ENCODE assay signal across 22 mouse cellular contexts in the genomic region with DNA sequence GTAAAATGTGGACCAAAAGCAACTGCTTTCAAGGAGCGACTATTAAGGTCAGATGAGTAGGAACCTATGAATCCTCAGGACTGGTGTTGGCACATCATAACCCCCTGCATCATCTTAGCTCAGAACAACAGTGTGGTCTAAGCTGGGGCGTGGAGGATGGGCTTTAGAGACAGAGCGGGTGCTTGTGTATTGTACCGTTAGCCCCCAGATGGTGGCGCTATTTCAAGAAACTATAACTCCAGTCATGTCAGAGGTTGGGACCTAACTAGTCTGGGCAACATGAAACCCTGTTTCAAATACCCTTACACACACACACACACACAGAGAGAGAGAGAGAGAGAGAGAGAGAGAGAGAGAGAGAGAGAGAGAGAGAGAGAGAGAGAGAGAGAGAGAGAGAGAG. TPM values are rescaled to one million over a fixed set of nuclear protein-coding genes. Genes with fewer than 3 reads are reported as not detected.
DNase-seq lines count a peak whose midpoint lies in the region; ATAC-seq and TF ChIP-seq lines count a peak whose summit lies in the region.
"Had no signal": no experiment of that assay in that cellular context is flagged by ENCODE, and none has a peak within 500 bp of the region (broad histone marks: within the 10 kb centered on the region; RNA-seq: fewer than 3 reads in every experiment).

No protein-coding gene starts in this region.

- no peaks in the 10 kb centered on the region for H3K4me1 ChIP-seq in hindbrain, embryonic 11.5 days (replicated peaks; ENCODE audit: control insufficient read depth, insufficient read depth, low read length)
- H3K4me1 ChIP-seq in hindbrain, embryonic 16.5 days (ENCODE audit: control insufficient read depth, insufficient read depth, low read depth, low read length): no peaks in the 10 kb centered on the region
- H3K4me1 ChIP-seq in midbrain, postnatal 0 days (ENCODE audit: insufficient read depth, low read length): no peaks in the 10 kb centered on the region
- no peaks in the 10 kb centered on the region for H3K4me1 ChIP-seq in midbrain, embryonic 11.5 days (ENCODE audit: control insufficient read depth, insufficient read depth, low read length)
- peaks cover 2% of the 10 kb centered on the region for H3K4me1 ChIP-seq in bone marrow, adult 2 months (ENCODE audit: control insufficient read depth, insufficient read depth, low read length)
- no peaks in the 10 kb centered on the region for H3K4me1 ChIP-seq in embryonic facial prominence, embryonic 10.5 days
- H3K4me1 ChIP-seq: midbrain, embryonic 15.5 days had no signal

- H3K27me3 ChIP-seq in hindbrain, embryonic 11.5 days (ENCODE audit: control insufficient read depth, insufficient read depth, low read length): no peaks in the 10 kb centered on the region
- H3K27me3 ChIP-seq in hindbrain, embryonic 16.5 days (replicated peaks; ENCODE audit: control insufficient read depth, insufficient read depth, low read length): no peaks in the 10 kb centered on the region
- no peaks in the 10 kb centered on the region for H3K27me3 ChIP-seq in midbrain, postnatal 0 days (ENCODE audit: insufficient read depth, low read length)
- H3K27me3 ChIP-seq in midbrain, embryonic 11.5 days (ENCODE audit: control insufficient read depth, insufficient read depth, low read length): no peaks in the 10 kb centered on the region
- H3K27me3 ChIP-seq in embryonic facial prominence, embryonic 10.5 days (replicated peaks; ENCODE audit: low read depth, poor library complexity, severe bottlenecking): 0 out of 2 replicates have a peak, but pooled peaks cover 3% of the 10 kb centered on the region
- H3K27me3 ChIP-seq: midbrain, embryonic 15.5 days had no signal

- ATAC-seq in hindbrain, embryonic 11.5 days (ENCODE audit: low FRiP score): no peak
- ATAC-seq in hindbrain, embryonic 16.5 days: no peak
- no peak for ATAC-seq in midbrain, postnatal 0 days (ENCODE audit: low FRiP score)
- no peak for ATAC-seq in midbrain, embryonic 11.5 days (ENCODE audit: low FRiP score)
- ATAC-seq: CD4-positive, CD25-positive, alpha-beta regulatory T cell, adult 4 months; forebrain, embryonic 14.5 days; midbrain, embryonic 15.5 days had no signal

- no peak overlapping the region for H3K4me3 ChIP-seq in hindbrain, embryonic 11.5 days (ENCODE audit: low read depth, low read length)
- H3K4me3 ChIP-seq in hindbrain, embryonic 16.5 days (ENCODE audit: low read length): no peak overlapping the region
- no peak overlapping the region for H3K4me3 ChIP-seq in midbrain, postnatal 0 days (ENCODE audit: low read depth, low read length)
- no peak overlapping the region for H3K4me3 ChIP-seq in midbrain, embryonic 11.5 days (ENCODE audit: low read depth, low read length)
- no peak overlapping the region for H3K4me3 ChIP-seq in bone marrow, adult 2 months (replicated peaks; ENCODE audit: control insufficient read depth, low read depth, low read length)
- H3K4me3 ChIP-seq in embryonic facial prominence, embryonic 10.5 days: no peak overlapping the region
- H3K4me3 ChIP-seq: liver, embryonic 13.5 days; midbrain, embryonic 15.5 days had no signal

- no peak overlapping the region for H3K9ac ChIP-seq in hindbrain, embryonic 11.5 days (ENCODE audit: low read depth, low read length)
- H3K9ac ChIP-seq in hindbrain, embryonic 16.5 days (ENCODE audit: low read depth, low read length): no peak overlapping the region
- H3K9ac ChIP-seq in midbrain, postnatal 0 days (replicated peaks; ENCODE audit: low read length, poor library complexity, severe bottlenecking): no peak overlapping the region
- H3K9ac ChIP-seq in midbrain, embryonic 11.5 days (ENCODE audit: low read length): no peak overlapping the region
- H3K9ac ChIP-seq: liver, embryonic 13.5 days; midbrain, embryonic 15.5 days had no signal

- WGBS in hindbrain, embryonic 11.5 days: 35% methylated on average over 5 of the region's 5 CpGs
- WGBS in hindbrain, embryonic 16.5 days: 33% methylated on average over 5 of the region's 5 CpGs
- WGBS in midbrain, postnatal 0 days: 35% methylated on average over 5 of the region's 5 CpGs
- WGBS in midbrain, embryonic 11.5 days: 38% methylated on average over 5 of the region's 5 CpGs
- WGBS in bone marrow, adult 2 months: 43% methylated on average over 5 of the region's 5 CpGs
- 36% methylated on average over 5 of the region's 5 CpGs for WGBS in embryonic facial prominence, embryonic 10.5 days

- no peak overlapping the region for H3K27ac ChIP-seq in hindbrain, embryonic 11.5 days (ENCODE audit: low read depth, low read length)
- H3K27ac ChIP-seq in hindbrain, embryonic 16.5 days (ENCODE audit: low read depth, low read length): no peak overlapping the region
- no peak overlapping the region for H3K27ac ChIP-seq in midbrain, postnatal 0 days (ENCODE audit: low read depth, low read length)
- H3K27ac ChIP-seq in midbrain, embryonic 11.5 days (ENCODE audit: low read depth, low read length): no peak overlapping the region
- H3K27ac ChIP-seq in bone marrow, adult 2 months (ENCODE audit: control insufficient read depth, insufficient read depth, low read depth, low read length, poor library complexity): no peak overlapping the region
- no peak overlapping the region for H3K27ac ChIP-seq in embryonic facial prominence, embryonic 10.5 days (replicated peaks)
- H3K27ac ChIP-seq: liver, embryonic 13.5 days; midbrain, embryonic 15.5 days had no signal

- no peak overlapping the region for H3K4me2 ChIP-seq in hindbrain, embryonic 11.5 days (replicated peaks; ENCODE audit: low read depth, low read length)
- no peak overlapping the region for H3K4me2 ChIP-seq in hindbrain, embryonic 16.5 days (ENCODE audit: low read length)
- H3K4me2 ChIP-seq in midbrain, postnatal 0 days (ENCODE audit: low read depth, low read length, poor library complexity, severe bottlenecking): no peak overlapping the region
- H3K4me2 ChIP-seq in midbrain, embryonic 11.5 days: no peak overlapping the region
- H3K4me2 ChIP-seq: liver, embryonic 13.5 days; midbrain, embryonic 15.5 days had no signal

- DNase-seq in hindbrain, embryonic 11.5 days (ENCODE audit: low spot score): peak; percentile 24
- no peak for DNase-seq in midbrain, postnatal 0 days (ENCODE audit: low spot score)
- no peak for DNase-seq in midbrain, embryonic 11.5 days (ENCODE audit: low spot score, missing footprints)
- DNase-seq in testis, postnatal 10 days (ENCODE audit: low spot score): peak; percentile 64
- DNase-seq in embryonic facial prominence, embryonic 10.5 days (ENCODE audit: low spot score): no peak
- no peak for DNase-seq in heart, adult 9 months (ENCODE audit: low spot score in 2 of 2)
- DNase-seq: cerebellum, adult 11-12 months; kidney, postnatal 10 days; liver, embryonic 13.5 days; right cerebral cortex, postnatal 4 days had no signal

- H3K36me3 ChIP-seq in hindbrain, embryonic 11.5 days (ENCODE audit: control insufficient read depth, insufficient read depth, low read length): no peaks in the 10 kb centered on the region
- no peaks in the 10 kb centered on the region for H3K36me3 ChIP-seq in hindbrain, embryonic 16.5 days (ENCODE audit: control insufficient read depth, insufficient read depth, low read length)
- no peaks in the 10 kb centered on the region for H3K36me3 ChIP-seq in midbrain, postnatal 0 days (ENCODE audit: insufficient read depth, low read length)
- H3K36me3 ChIP-seq in midbrain, embryonic 11.5 days (ENCODE audit: control insufficient read depth, insufficient read depth, low read length): no peaks in the 10 kb centered on the region
- no peaks in the 10 kb centered on the region for H3K36me3 ChIP-seq in embryonic facial prominence, embryonic 10.5 days (replicated peaks)
- H3K36me3 ChIP-seq: liver, embryonic 13.5 days; midbrain, embryonic 15.5 days had no signal

- peak; percentile 37 for TF ChIP-seq CTCF in midbrain, postnatal 0 days (IDR thresholded peaks at IDR 0.05)
- peak; percentile 23; the same call in 1 of the 2 replicates for TF ChIP-seq CTCF in bone marrow, adult 2 months (IDR thresholded peaks at IDR 0.05; ENCODE audit: control insufficient read depth, insufficient read depth, low read length)

- no peak for TF ChIP-seq POLR2A in bone marrow, adult 2 months (IDR thresholded peaks at IDR 0.05; ENCODE audit: borderline replicate concordance, control insufficient read depth, low read depth, low read length)

- H3K9me3 ChIP-seq in hindbrain, embryonic 11.5 days (ENCODE audit: control insufficient read depth, low read length): no peaks in the 10 kb centered on the region
- H3K9me3 ChIP-seq in hindbrain, embryonic 16.5 days (ENCODE audit: control insufficient read depth, low read length): no peaks in the 10 kb centered on the region
- H3K9me3 ChIP-seq in midbrain, postnatal 0 days (ENCODE audit: low read length): no peaks in the 10 kb centered on the region
- no peaks in the 10 kb centered on the region for H3K9me3 ChIP-seq in midbrain, embryonic 11.5 days (ENCODE audit: control insufficient read depth, low read length)
- H3K9me3 ChIP-seq in embryonic facial prominence, embryonic 10.5 days: no peaks in the 10 kb centered on the region
- H3K9me3 ChIP-seq: liver, embryonic 13.5 days; midbrain, embryonic 15.5 days had no signal

RNA-seq across cellular contexts. Expression of gene Gm853, which starts 18.5 kb away (rescaled TPM):
- polyA plus RNA-seq in hindbrain, embryonic 11.5 days (2014; fragmentation: Nextera tagmentation; extraction: Ambion mirVana): 0.45 and 1.2 TPM in 2 replicates
- 1.3 and 1.4 TPM in 2 replicates for polyA plus RNA-seq in hindbrain, embryonic 16.5 days (2015; fragmentation: Nextera tagmentation; extraction: Ambion mirVana)
- 0.49 TPM in 1 of 2 replicates, not detected in the other for total RNA-seq in midbrain, postnatal 0 days (2014; rRNA removed)
- polyA plus RNA-seq in midbrain, postnatal 0 days (2015; fragmentation: Nextera tagmentation; extraction: Ambion mirVana): not detected in 2 replicates
- not detected in 2 replicates for polyA plus RNA-seq in midbrain, embryonic 11.5 days (2014; fragmentation: Nextera tagmentation; extraction: Ambion mirVana)
- polyA plus RNA-seq in bone marrow, adult 2 months (2011; ENCODE audit: insufficient read depth, insufficient read length, low replicate concordance, missing spikeins): not detected in 2 replicates
- polyA plus RNA-seq in embryonic facial prominence, embryonic 10.5 days (2016; fragmentation: Nextera tagmentation; extraction: Ambion mirVana): not detected in 2 replicates
- total RNA-seq: adrenal gland, adult 18-20 months; heart, adult 8-10 months; hematopoietic stem cell, adult 5-6 weeks; left cerebral cortex, adult 18-20 months had no signal
- polyA plus RNA-seq: CD4-positive, CD25-positive, alpha-beta regulatory T cell, adult 4 months; embryonic facial prominence, embryonic 11.5 days; liver, embryonic 13.5 days; neural tube, embryonic 14.5 days; stomach, embryonic 16.5 days had no signal

RNA-seq across cellular contexts. Expression of gene Serinc2, which starts 38.3 kb away (rescaled TPM):
- 57.9 and 58.8 TPM in 2 replicates for polyA plus RNA-seq in hindbrain, embryonic 11.5 days (2014; fragmentation: Nextera tagmentation; extraction: Ambion mirVana)
- 31.9 and 38.7 TPM in 2 replicates for polyA plus RNA-seq in hindbrain, embryonic 16.5 days (2015; fragmentation: Nextera tagmentation; extraction: Ambion mirVana)
- 12.6 and 13.5 TPM in 2 replicates for total RNA-seq in midbrain, postnatal 0 days (2014; rRNA removed)
- polyA plus RNA-seq in midbrain, postnatal 0 days (2015; fragmentation: Nextera tagmentation; extraction: Ambion mirVana): 11.1 and 12.3 TPM in 2 replicates
- 44.0 and 50.9 TPM in 2 replicates for polyA plus RNA-seq in midbrain, embryonic 11.5 days (2014; fragmentation: Nextera tagmentation; extraction: Ambion mirVana)
- polyA plus RNA-seq in bone marrow, adult 2 months (2011; ENCODE audit: insufficient read depth, insufficient read length, low replicate concordance, missing spikeins): 0.52 TPM in 1 of 2 replicates, not detected in the other
- 43.6 and 60.0 TPM in 2 replicates for polyA plus RNA-seq in embryonic facial prominence, embryonic 10.5 days (2016; fragmentation: Nextera tagmentation; extraction: Ambion mirVana)
- total RNA-seq: hematopoietic stem cell, adult 5-6 weeks had no signal

Comparison
In these comparisons a context has a peak if more than half of its experiments do, and no peak if none do; other contexts are left out.
1. DNase-seq: peak in hindbrain, embryonic 11.5 days (single experiment) and testis, postnatal 10 days (single experiment); none in midbrain, postnatal 0 days (single experiment), midbrain, embryonic 11.5 days (single experiment), embryonic facial prominence, embryonic 10.5 days (single experiment) and heart, adult 9 months (0 of 2).